In genomic region chr17:5221041-5221440, GRCm38 (mm10) we compare ENCODE assay signal across 9 mouse cellular contexts.
DNase-seq lines count a peak whose midpoint lies in the region; ATAC-seq and TF ChIP-seq lines count a peak whose summit lies in the region.
"Had no signal": no experiment of that assay in that cellular context is flagged by ENCODE, and none has a peak within 500 bp of the region (broad histone marks: within the 10 kb centered on the region; RNA-seq: fewer than 3 reads in every experiment).

No protein-coding gene starts in this region.

- peaks cover 39% of the 10 kb centered on the region for H3K4me1 ChIP-seq in heart, embryonic 15.5 days (replicated peaks)
- peaks cover 34% of the 10 kb centered on the region for H3K4me1 ChIP-seq in intestine, embryonic 16.5 days (ENCODE audit: control insufficient read depth, insufficient read depth, low read length)

- TF ChIP-seq POLR2A in brain, embryonic 14.5 days (IDR thresholded peaks at IDR 0.05; ENCODE audit: borderline replicate concordance, extremely low read depth, insufficient read depth, insufficient read length, poor library complexity, severe bottlenecking), result no peak

- no peak for TF ChIP-seq CTCF in brain, embryonic 14.5 days (IDR thresholded peaks at IDR 0.05; ENCODE audit: borderline replicate concordance, extremely low read depth, insufficient read depth, insufficient read length)

- H3K27me3 ChIP-seq in heart, embryonic 15.5 days, result no peaks in the 10 kb centered on the region
- no peaks in the 10 kb centered on the region for H3K27me3 ChIP-seq in intestine, embryonic 16.5 days (replicated peaks; ENCODE audit: control insufficient read depth, insufficient read depth, low read length)

- H3K4me2 ChIP-seq in heart, embryonic 15.5 days, result no peak overlapping the region
- no peak overlapping the region for H3K4me2 ChIP-seq in intestine, embryonic 16.5 days (ENCODE audit: low read depth, low read length)

- ATAC-seq in heart, embryonic 15.5 days (replicated peaks; ENCODE audit: insufficient number of reproducible peaks, insufficient read depth, low FRiP score, low read depth), result no peak
- peak; percentile 65 for ATAC-seq in intestine, embryonic 16.5 days

- H3K4me3 ChIP-seq in heart, embryonic 15.5 days, result no peak overlapping the region
- H3K4me3 ChIP-seq in intestine, embryonic 16.5 days (ENCODE audit: low read length), result no peak overlapping the region
- H3K4me3 ChIP-seq: erythroblast, embryonic 14.5 days had no signal

- no peaks in the 10 kb centered on the region for H3K9me3 ChIP-seq in heart, embryonic 15.5 days (replicated peaks)
- no peaks in the 10 kb centered on the region for H3K9me3 ChIP-seq in intestine, embryonic 16.5 days (ENCODE audit: control insufficient read depth, low read length)

- 56% methylated on average over 8 of the region's 8 CpGs for WGBS in heart, embryonic 15.5 days
- WGBS in intestine, embryonic 16.5 days, result 32% methylated on average over 8 of the region's 8 CpGs

- no peak overlapping the region for H3K9ac ChIP-seq in heart, embryonic 15.5 days
- H3K9ac ChIP-seq in intestine, embryonic 16.5 days (ENCODE audit: low read depth, low read length), result no peak overlapping the region; the same call in 1 of the 2 replicates

- H3K27ac ChIP-seq in heart, embryonic 15.5 days, result peak overlapping the region; percentile 36
- H3K27ac ChIP-seq in intestine, embryonic 16.5 days (ENCODE audit: low read length), result peak overlapping the region; percentile 53

- DNase-seq in heart, adult 18-20 months, result no peak
- DNase-seq in brain, embryonic 14.5 days (ENCODE audit: low read depth), result peak; percentile 76
- peak; percentile 39 for DNase-seq in lung, postnatal 25 days (ENCODE audit: low spot score)
- no peak for DNase-seq in urinary bladder, adult 2 months (ENCODE audit: low spot score)
- DNase-seq in spleen, postnatal 10 days (ENCODE audit: low spot score in 2 of 2), result no peak
- no peak for DNase-seq in adrenal gland, postnatal 10 days

- H3K36me3 ChIP-seq in heart, embryonic 15.5 days, result no peaks in the 10 kb centered on the region
- H3K36me3 ChIP-seq in intestine, embryonic 16.5 days (ENCODE audit: control insufficient read depth, insufficient read depth, low read length), result no peaks in the 10 kb centered on the region

Comparison
In these comparisons a context has a peak if more than half of its experiments do, and no peak if none do; other contexts are left out.
1. DNase-seq: peak in brain, embryonic 14.5 days (single experiment) and lung, postnatal 25 days (single experiment); none in heart, adult 18-20 months (0 of 2), urinary bladder, adult 2 months (single experiment), spleen, postnatal 10 days (0 of 2) and adrenal gland, postnatal 10 days (single experiment).